1 mouse cellular context compared by ENCODE assay signal in genomic region chr11:77512891-77513810, GRCm38 (mm10).
TF ChIP-seq lines count a peak whose summit lies in the region.

No protein-coding gene starts in this region.

TF ChIP-seq in MEL, 35 proteins besides CTCF, POLR2A, EP300 and RAD21 (continued from another document):
- TF ChIP-seq MXI1 (IDR thresholded peaks at IDR 0.05; ENCODE audit: low read depth, low read length) (peak; percentile 71; the same call in 1 of the 2 replicates), E2F4 (IDR thresholded peaks at IDR 0.05; ENCODE audit: borderline replicate concordance, low read depth, low read length) (no peak), TAL1 (IDR thresholded peaks at IDR 0.05; ENCODE audit: low read length) (no peak), MAFK (IDR thresholded peaks at IDR 0.05; ENCODE audit: borderline replicate concordance, low read depth, low read length) (no peak), JUND (IDR thresholded peaks at IDR 0.05; ENCODE audit: low read depth, low read length) (no peak), BHLHE40 (IDR thresholded peaks at IDR 0.05; ENCODE audit: borderline replicate concordance, low read depth, low read length) (no peak)
